Mouse (Mus musculus): ENCODE measurements around the gene Slc36a3. TPM values are rescaled to one million over a fixed set of nuclear protein-coding genes. Genes with fewer than 3 reads are reported as not detected.
A peak's percentile ranks its signal among the peaks of the same experiment; 100 is the strongest.

Slc36a3 gene
- polyA plus RNA-seq, 1 experiment = 0.11 TPM

DNA sequence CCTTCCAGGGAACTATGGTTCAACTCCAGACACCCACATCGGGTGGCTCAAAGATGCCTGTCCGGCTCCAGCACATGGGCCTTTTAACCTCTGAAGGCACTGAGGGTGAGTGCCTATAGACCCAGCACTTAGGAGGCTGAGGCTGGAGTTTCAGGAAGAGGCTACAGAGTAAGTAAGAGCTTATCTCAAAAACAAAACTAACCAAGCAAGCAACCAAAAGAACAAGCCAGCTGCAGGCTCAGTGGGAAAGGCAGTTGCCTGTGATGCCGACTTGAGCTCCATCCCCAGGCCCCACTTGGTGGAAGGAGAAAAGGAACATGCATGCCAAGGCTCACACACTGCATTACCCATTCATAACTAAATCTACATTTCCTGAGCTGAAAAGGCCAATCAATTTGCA, 73.0 kb downstream of the Slc36a3 start:
- TF ChIP-seq CTCF (conservative IDR thresholded peaks at IDR 0.05; ENCODE audit: insufficient read depth, insufficient read length, low read depth, low read length) (no peak), POLR2A (IDR thresholded peaks at IDR 0.05; ENCODE audit: low read depth, low read length) (no peak)
- Histone ChIP-seq H3K27ac (ENCODE audit: insufficient read depth, low read depth, low read length) (no peak overlapping the region; the same call in 1 of the 2 replicates), H3K36me3 (ENCODE audit: control insufficient read depth, insufficient read depth, low read length) (no peaks in the 10 kb centered on the region), H3K27me3 (replicated peaks; ENCODE audit: control insufficient read depth, insufficient read depth, low read length) (no peaks in the 10 kb centered on the region), H3K4me1 (ENCODE audit: control insufficient read depth, insufficient read depth, low read length) (peaks cover 2% of the 10 kb centered on the region; the same call in 1 of the 2 replicates), H3K4me3 (ENCODE audit: insufficient read depth, low read depth, low read length) (no peak overlapping the region)
- peak; percentile 6 for DNase-seq
- 69% methylated on average over 3 of the region's 3 CpGs for WGBS

- WGBS = 1% methylated on average over 50 of the region's 50 CpGs
- TF ChIP-seq CTCF (conservative IDR thresholded peaks at IDR 0.05; ENCODE audit: insufficient read depth, insufficient read length, low read depth, low read length) = no peak
- no peak for TF ChIP-seq POLR2A (IDR thresholded peaks at IDR 0.05; ENCODE audit: low read depth, low read length)
- Histone ChIP-seq H3K27me3 (replicated peaks; ENCODE audit: control insufficient read depth, insufficient read depth, low read length) (no peaks in the 10 kb centered on the region), H3K36me3 (ENCODE audit: control insufficient read depth, insufficient read depth, low read length) (no peaks in the 10 kb centered on the region), H3K4me1 (ENCODE audit: control insufficient read depth, insufficient read depth, low read length) (peaks cover 2% of the 10 kb centered on the region; the same call in 1 of the 2 replicates), H3K4me3 (ENCODE audit: insufficient read depth, low read depth, low read length) (peak within 1 kb of the TSS; percentile 50), H3K27ac (ENCODE audit: insufficient read depth, low read depth, low read length) (peak within 1 kb of the TSS; percentile 7; the same call in 1 of the 2 replicates)
- peak; percentile 67 for DNase-seq
Observed at GRCm38 (mm10) chr11:55077331-55078231, 73.9 kb downstream of the Slc36a3 start, which contains the start of gene Ccdc69. Gene Ccdc69, minus strand, starts transcription at chr11:55078131.

DNA sequence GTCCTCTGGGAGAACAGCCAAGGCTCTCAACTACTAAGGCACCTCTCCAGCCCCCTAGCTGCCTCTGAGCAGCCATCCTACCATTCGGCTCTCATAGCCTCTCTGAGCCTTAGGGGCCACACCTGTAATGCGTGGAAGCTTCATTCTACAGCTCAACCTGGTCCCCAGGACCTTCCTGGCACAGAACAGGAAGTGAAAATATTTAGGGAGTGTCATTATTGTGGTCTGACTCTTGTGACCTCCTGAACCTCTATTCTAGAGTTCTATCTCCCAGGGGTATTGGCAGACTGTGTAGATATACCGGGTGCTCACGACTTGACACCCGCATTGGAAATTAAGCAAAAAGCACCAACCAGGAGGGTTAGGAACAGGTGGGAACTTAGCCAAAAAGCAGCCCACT, 75.3 kb downstream of the Slc36a3 start:
- no peaks in the 10 kb centered on the region for H3K27me3 ChIP-seq (replicated peaks; ENCODE audit: control insufficient read depth, insufficient read depth, low read length)
- no peak for TF ChIP-seq POLR2A (IDR thresholded peaks at IDR 0.05; ENCODE audit: low read depth, low read length)
- TF ChIP-seq CTCF (conservative IDR thresholded peaks at IDR 0.05; ENCODE audit: insufficient read depth, insufficient read length, low read depth, low read length) = no peak
- no peak overlapping the region for H3K4me3 ChIP-seq (ENCODE audit: insufficient read depth, low read depth, low read length)
- peaks cover 2% of the 10 kb centered on the region; the same call in 1 of the 2 replicates for H3K4me1 ChIP-seq (ENCODE audit: control insufficient read depth, insufficient read depth, low read length)
- no peak overlapping the region for H3K27ac ChIP-seq (ENCODE audit: insufficient read depth, low read depth, low read length)
- whole genome bisulfite sequencing = 86% methylated on average over 5 of the region's 5 CpGs
- no peaks in the 10 kb centered on the region for H3K36me3 ChIP-seq (ENCODE audit: control insufficient read depth, insufficient read depth, low read length)
- DNase-seq = no peak

DNA sequence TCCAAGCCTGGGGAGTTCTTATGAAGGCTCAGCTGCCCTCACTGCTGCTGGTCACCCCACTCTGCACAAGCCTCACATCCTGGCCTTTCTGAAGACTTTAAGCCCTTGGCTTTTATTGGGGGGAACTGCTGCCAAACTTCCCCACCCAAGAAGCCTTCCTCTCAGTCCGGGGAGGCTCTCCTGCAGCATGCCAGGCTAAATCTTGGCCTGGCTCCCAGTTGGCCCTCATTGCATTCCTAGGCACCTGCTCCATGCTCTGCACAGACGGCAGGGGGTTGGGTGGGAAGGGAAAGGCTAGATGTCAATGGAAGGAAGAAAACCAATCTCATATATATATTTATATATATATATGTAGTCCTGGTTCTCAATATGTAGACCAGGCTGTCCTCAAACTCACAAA, 75.9 kb downstream of the Slc36a3 start:
- peaks cover 2% of the 10 kb centered on the region; the same call in 1 of the 2 replicates for H3K4me1 ChIP-seq (ENCODE audit: control insufficient read depth, insufficient read depth, low read length)
- H3K36me3 ChIP-seq (ENCODE audit: control insufficient read depth, insufficient read depth, low read length) = no peaks in the 10 kb centered on the region
- no peak overlapping the region for H3K27ac ChIP-seq (ENCODE audit: insufficient read depth, low read depth, low read length)
- H3K4me3 ChIP-seq (ENCODE audit: insufficient read depth, low read depth, low read length) = no peak overlapping the region
- peak; percentile 43 for DNase-seq
- TF ChIP-seq POLR2A (IDR thresholded peaks at IDR 0.05; ENCODE audit: low read depth, low read length) = no peak
- no peak for TF ChIP-seq CTCF (conservative IDR thresholded peaks at IDR 0.05; ENCODE audit: insufficient read depth, insufficient read length, low read depth, low read length)
- WGBS = 19% methylated on average over 2 of the region's 2 CpGs
- H3K27me3 ChIP-seq (replicated peaks; ENCODE audit: control insufficient read depth, insufficient read depth, low read length) = no peaks in the 10 kb centered on the region

Other genes with a start within 250 kb of the Slc36a3 start
- gene Gpx3, start 249.3 kb downstream of the Slc36a3 start, polyA plus RNA-seq (2012; rRNA removed) = 28,844 and 31,623 TPM in 2 replicates
- gene Tnip1, start 188.8 kb downstream of the Slc36a3 start, polyA plus RNA-seq (2012; rRNA removed) = 19.1 and 20.6 TPM in 2 replicates
- 76.5 and 87.9 TPM in 2 replicates for gene Anxa6, start 118.3 kb downstream of the Slc36a3 start, polyA plus RNA-seq (2012; rRNA removed)
- 1.6 and 2.0 TPM in 2 replicates for gene Ccdc69, start 73.6 kb downstream of the Slc36a3 start, polyA plus RNA-seq (2012; rRNA removed)
- 216 TPM in 2 replicates for gene Gm2a, start 53.6 kb downstream of the Slc36a3 start, polyA plus RNA-seq (2012; rRNA removed)
- gene Slc36a2, start 33.4 kb upstream of the Slc36a3 start, polyA plus RNA-seq (2012; rRNA removed) = 35.4 and 36.9 TPM in 2 replicates
- gene Slc36a1, start 52.6 kb upstream of the Slc36a3 start, polyA plus RNA-seq (2012; rRNA removed) = 60.5 and 63.4 TPM in 2 replicates
- 0.06 and 0.11 TPM in 2 replicates for gene Fat2, start 184.9 kb upstream of the Slc36a3 start, polyA plus RNA-seq (2012; rRNA removed)

Data from kidney, adult 2 months (tissue).